Comparison of ENCODE assay signal across 11 mouse cellular contexts in genomic region chr5:144828365-144829102, GRCm38 (mm10).
A peak's percentile ranks its signal among the peaks of the same experiment; 100 is the strongest.
DNase-seq lines count a peak whose midpoint lies in the region; ATAC-seq and TF ChIP-seq lines count a peak whose summit lies in the region.
"Had no signal": no experiment of that assay in that cellular context is flagged by ENCODE, and none has a peak within 500 bp of the region (broad histone marks: within the 10 kb centered on the region; RNA-seq: fewer than 3 reads in every experiment).

No protein-coding gene starts in this region.

- H3K4me3 ChIP-seq in heart, embryonic 11.5 days (ENCODE audit: low read depth, low read length): no peak overlapping the region
- H3K4me3 ChIP-seq in thymus, adult 2 months (ENCODE audit: control insufficient read depth, insufficient read depth, low read length): no peak overlapping the region
- H3K4me3 ChIP-seq: midbrain, embryonic 12.5 days had no signal

- no peak for TF ChIP-seq CTCF in thymus, adult 2 months (IDR thresholded peaks at IDR 0.05; ENCODE audit: borderline replicate concordance, control insufficient read depth, extremely low read depth, insufficient read depth, low read length, poor library complexity)

- peak; percentile 63 to 66 for DNase-seq in heart, adult 18-20 months
- DNase-seq in Muller cell, postnatal 12 days (ENCODE audit: inconsistent ontology term): peak; percentile 21
- DNase-seq in cerebellum, adult 11 months: peak; percentile 56
- DNase-seq in gastrocnemius, postnatal 10 days: peak; percentile 59
- DNase-seq in ovary, postnatal 36 days (ENCODE audit: low spot score): no peak
- DNase-seq in thymus, adult 2 months: no peak
- DNase-seq: kidney, adult 9 months; lung, adult 2 months had no signal

- WGBS in heart, embryonic 11.5 days (ENCODE audit: insufficient replicate concordance): 93% methylated on average over 20 of the region's 20 CpGs
- WGBS in thymus, adult 2 months: 95% methylated on average over 20 of the region's 20 CpGs

- H3K4me2 ChIP-seq in heart, embryonic 11.5 days: no peak overlapping the region
- H3K4me2 ChIP-seq: midbrain, embryonic 12.5 days had no signal

- ATAC-seq in heart, embryonic 11.5 days (replicated peaks; ENCODE audit: insufficient number of reproducible peaks, low FRiP score, low TSS enrichment): no peak
- no peak for ATAC-seq in activated CD4-positive, CD25-positive, alpha-beta regulatory T cell, adult 4 months

- peaks cover 90% of the 10 kb centered on the region for H3K36me3 ChIP-seq in heart, embryonic 11.5 days (ENCODE audit: control insufficient read depth, insufficient read depth, low read length)
- H3K36me3 ChIP-seq in thymus, adult 2 months (ENCODE audit: control insufficient read depth, insufficient read depth, low read length): peaks cover 74% of the 10 kb centered on the region

- H3K4me1 ChIP-seq in heart, embryonic 11.5 days (ENCODE audit: control insufficient read depth, insufficient read depth, low read length): no peaks in the 10 kb centered on the region
- H3K4me1 ChIP-seq in thymus, adult 2 months (replicated peaks; ENCODE audit: control insufficient read depth, insufficient read depth, low read length): no peaks in the 10 kb centered on the region
- H3K4me1 ChIP-seq: midbrain, embryonic 12.5 days had no signal

- no peak for TF ChIP-seq POLR2A in thymus, adult 2 months (IDR thresholded peaks at IDR 0.05; ENCODE audit: control insufficient read depth, extremely low read depth, insufficient read depth, low read length, poor library complexity)

- H3K27ac ChIP-seq in heart, embryonic 11.5 days (ENCODE audit: low read depth, low read length): no peak overlapping the region
- H3K27ac ChIP-seq in thymus, adult 2 months (ENCODE audit: control insufficient read depth, insufficient read depth, low read length): no peak overlapping the region
- H3K27ac ChIP-seq: midbrain, embryonic 12.5 days had no signal

- no peak overlapping the region for H3K9ac ChIP-seq in heart, embryonic 11.5 days (ENCODE audit: low read depth, low read length)
- H3K9ac ChIP-seq: midbrain, embryonic 12.5 days had no signal

- H3K9me3 ChIP-seq in heart, embryonic 11.5 days (replicated peaks; ENCODE audit: control insufficient read depth, low read length): no peaks in the 10 kb centered on the region
- H3K9me3 ChIP-seq: midbrain, embryonic 12.5 days had no signal

- H3K27me3 ChIP-seq in heart, embryonic 11.5 days (ENCODE audit: control insufficient read depth, insufficient read depth, low read length): no peaks in the 10 kb centered on the region
- no peaks in the 10 kb centered on the region for H3K27me3 ChIP-seq in thymus, adult 2 months (ENCODE audit: control insufficient read depth, insufficient read depth, low read length)
- H3K27me3 ChIP-seq: midbrain, embryonic 12.5 days had no signal

Comparison
In these comparisons a context has a peak if more than half of its experiments do, and no peak if none do; other contexts are left out.
1. DNase-seq: peak in heart, adult 18-20 months (2 of 2), Muller cell, postnatal 12 days (single experiment), cerebellum, adult 11 months (single experiment) and gastrocnemius, postnatal 10 days (single experiment); none in ovary, postnatal 36 days (single experiment) and thymus, adult 2 months (single experiment).